Comparison of ENCODE assay signal across 10 mouse cellular contexts in genomic region chr3:101948572-101948971, GRCm38 (mm10). TPM values are rescaled to one million over a fixed set of nuclear protein-coding genes. Genes with fewer than 3 reads are reported as not detected.
A peak's percentile ranks its signal among the peaks of the same experiment; 100 is the strongest.
DNase-seq lines count a peak whose midpoint lies in the region; ATAC-seq and TF ChIP-seq lines count a peak whose summit lies in the region.
"Had no signal": no experiment of that assay in that cellular context is flagged by ENCODE, and none has a peak within 500 bp of the region (broad histone marks: within the 10 kb centered on the region; RNA-seq: fewer than 3 reads in every experiment).

No protein-coding gene starts in this region.

- H3K27me3 ChIP-seq in kidney, adult 2 months (replicated peaks; ENCODE audit: control insufficient read depth, insufficient read depth, low read length), result no peaks in the 10 kb centered on the region
- H3K27me3 ChIP-seq: heart, embryonic 15.5 days had no signal

- no peak for TF ChIP-seq CTCF in kidney, adult 2 months (conservative IDR thresholded peaks at IDR 0.05; ENCODE audit: insufficient read depth, insufficient read length, low read depth, low read length)

- no peak overlapping the region for H3K27ac ChIP-seq in kidney, adult 2 months (ENCODE audit: insufficient read depth, low read depth, low read length)
- H3K27ac ChIP-seq: heart, embryonic 15.5 days; liver, embryonic 14.5 days had no signal

- H3K4me3 ChIP-seq in kidney, adult 2 months (ENCODE audit: insufficient read depth, low read depth, low read length), result no peak overlapping the region
- H3K4me3 ChIP-seq: heart, embryonic 15.5 days had no signal

- no peak for TF ChIP-seq POLR2A in kidney, adult 2 months (IDR thresholded peaks at IDR 0.05; ENCODE audit: low read depth, low read length)

- peak; percentile 36 for DNase-seq in kidney, adult 2 months
- no peak for DNase-seq in kidney, postnatal 4 days
- DNase-seq in adrenal gland, adult 18-20 months (ENCODE audit: low spot score in 2 of 2), result peak; percentile 35 to 54
- peak; percentile 10 for DNase-seq in kidney, adult 9 months
- DNase-seq in naive thymus-derived CD4-positive, alpha-beta T cell, adult 2 months (ENCODE audit: low read depth), result peak; percentile 6
- DNase-seq in spleen, adult 12 weeks (ENCODE audit: low spot score), result no peak
- no peak for DNase-seq in natural killer cell, adult 2 months (ENCODE audit: low spot score in 2 of 2)

- H3K36me3 ChIP-seq in kidney, adult 2 months (ENCODE audit: control insufficient read depth, insufficient read depth, low read length), result no peaks in the 10 kb centered on the region
- H3K36me3 ChIP-seq: heart, embryonic 15.5 days had no signal

- no peak for ATAC-seq in cerebellum, adult (ENCODE audit: insufficient number of reproducible peaks, low FRiP score, low TSS enrichment)

- WGBS in kidney, adult 2 months, result 53% methylated on average over 3 of the region's 3 CpGs

- H3K4me1 ChIP-seq in kidney, adult 2 months (ENCODE audit: control insufficient read depth, insufficient read depth, low read length), result no peaks in the 10 kb centered on the region
- H3K4me1 ChIP-seq: heart, embryonic 15.5 days had no signal

RNA-seq across cellular contexts. Expression of gene Slc22a15, which starts 24.3 kb away (rescaled TPM):
- polyA plus RNA-seq in kidney, adult 2 months (2012; rRNA removed), result 2.4 and 2.7 TPM in 2 replicates
- 1 to 10 TPM; 8.5 to 9.6 TPM for total RNA-seq in adrenal gland, adult 18-20 months (2021)

Comparison
In these comparisons a context has a peak if more than half of its experiments do, and no peak if none do; other contexts are left out.
1. DNase-seq: peak in kidney, adult 2 months (single experiment), adrenal gland, adult 18-20 months (2 of 2), kidney, adult 9 months (single experiment) and naive thymus-derived CD4-positive, alpha-beta T cell, adult 2 months (single experiment); none in kidney, postnatal 4 days (0 of 2), spleen, adult 12 weeks (single experiment) and natural killer cell, adult 2 months (0 of 2).